Mouse (Mus musculus) frontal cortex, postnatal 25 days (tissue): ENCODE data around the gene Mmaa.

Experiments
- DNase-seq, 2 experiments: peaks; one replicate each; pipeline ENCODE4 v3.0.0; 2022; ENCODE audit warnings: low spot score in 2 of 2

Gene Mmaa

DNA sequence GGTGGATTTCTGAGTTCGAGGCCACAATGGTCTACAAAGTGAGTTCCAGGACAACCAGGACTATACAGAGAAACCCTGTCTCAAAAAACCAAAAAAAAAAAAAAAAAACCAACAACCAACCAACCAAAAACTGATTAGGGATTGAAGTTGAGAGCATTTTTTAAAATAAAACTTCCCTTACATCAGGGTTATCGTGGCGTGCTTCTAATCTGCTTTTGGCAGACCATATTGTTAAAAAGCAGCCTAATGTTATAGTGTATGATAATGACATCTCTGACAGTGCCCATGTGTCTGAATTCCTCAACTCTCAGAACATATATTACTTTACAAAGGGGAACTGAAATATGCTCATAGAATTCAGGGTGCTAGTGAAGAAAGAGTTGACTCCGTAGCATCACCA, 6.5 kb downstream of the Mmaa start:
- DNase-seq, result no peak

DNA sequence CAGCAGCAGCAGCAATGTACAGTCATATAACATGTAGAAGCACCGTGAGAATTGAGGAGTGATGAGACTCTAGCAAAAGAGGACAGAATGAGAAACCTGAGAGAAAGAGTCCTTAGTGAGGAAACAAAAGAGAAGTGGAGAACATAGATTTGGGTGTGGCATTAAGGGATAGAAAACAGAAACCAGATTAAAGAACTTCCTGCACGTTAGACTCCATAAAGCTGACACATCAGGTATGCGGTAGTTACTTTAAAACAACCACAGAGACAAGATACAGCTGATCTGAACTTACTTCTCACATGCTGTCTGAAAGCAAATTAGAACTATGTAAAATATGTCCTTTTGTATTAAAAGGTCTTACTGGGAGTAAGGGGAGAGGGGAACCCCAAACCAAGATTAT, 8.3 kb downstream of the Mmaa start:
- no peak for DNase-seq

- no peak for DNase-seq
Measured at GRCm38 (mm10) chr8:79284626-79285025, 10.1 kb downstream of the Mmaa start.

DNA sequence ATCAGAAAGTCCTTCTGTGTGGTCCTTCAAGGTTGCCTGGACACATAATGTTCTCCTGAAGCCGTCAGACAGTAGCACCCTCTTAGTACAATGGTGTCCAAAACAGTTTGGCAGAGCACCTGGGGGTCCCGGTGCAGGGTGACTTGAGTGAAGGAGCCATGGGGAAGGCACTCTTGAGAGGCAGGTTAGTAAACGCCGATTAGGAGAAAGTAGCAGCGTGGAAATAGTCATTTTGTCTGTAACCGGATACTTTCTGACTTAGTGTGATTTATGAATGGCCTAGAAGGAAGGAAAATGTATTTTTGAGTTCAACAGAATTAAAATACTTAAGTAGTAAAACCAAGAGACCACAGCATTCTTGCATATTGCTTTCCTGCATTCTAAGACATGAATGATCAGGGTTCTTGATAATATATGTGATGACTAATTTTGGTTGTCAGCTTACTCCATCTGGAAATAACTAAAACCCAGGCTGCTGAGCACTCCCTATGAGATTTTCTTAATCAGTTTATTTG, 13.3 kb downstream of the Mmaa start:
- DNase-seq, result no peak

GRCm38 (mm10) chr8:79277264-79277870, 17.4 kb downstream of the Mmaa start:
- no peak for DNase-seq

DNA sequence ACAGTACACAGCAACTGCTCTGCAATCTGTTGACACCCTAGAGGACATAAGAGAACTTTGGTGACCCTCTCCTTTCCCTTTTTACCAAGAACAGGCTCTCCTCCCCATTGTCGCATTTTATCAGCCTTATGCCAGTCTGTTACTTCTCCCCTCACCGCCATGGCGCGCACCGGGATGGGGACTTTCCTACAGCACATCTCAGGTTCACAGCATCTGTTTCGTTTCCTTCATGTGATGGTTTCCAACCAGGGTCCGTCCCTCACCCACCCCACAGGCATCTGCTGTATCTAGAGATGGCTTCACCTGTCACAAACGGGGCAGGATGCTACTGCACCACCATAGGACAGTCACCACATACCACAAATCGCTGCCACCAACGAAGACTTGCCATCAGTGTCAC, 19.8 kb downstream of the Mmaa start:
- DNase-seq, result no peak

- no peak for DNase-seq
Measured at GRCm38 (mm10) chr8:79273776-79274175, 21.0 kb downstream of the Mmaa start.

- no peak for DNase-seq
Measured at GRCm38 (mm10) chr8:79272676-79273075, 22.1 kb downstream of the Mmaa start.

DNA sequence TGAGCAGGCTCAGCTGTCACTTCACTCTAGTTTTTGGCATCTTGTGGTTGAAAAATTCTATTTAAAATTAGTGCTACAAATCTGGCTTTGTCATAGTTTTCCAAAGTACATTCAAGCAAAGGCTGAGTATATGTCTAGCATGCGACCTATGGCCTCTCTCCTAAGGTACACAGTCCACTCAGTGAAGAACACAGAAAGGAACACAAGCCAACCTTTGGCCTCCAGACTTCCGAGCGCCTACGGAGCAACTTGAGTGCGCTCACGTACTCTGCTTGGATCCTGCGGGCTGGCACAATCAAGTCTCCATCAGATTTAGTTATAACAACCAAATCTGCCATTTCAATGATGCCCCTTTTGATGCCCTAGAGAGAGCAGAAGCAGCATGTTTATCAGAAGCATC, 25.8 kb downstream of the Mmaa start:
- DNase-seq, result no peak

- DNase-seq, result no peak
Measured at GRCm38 (mm10) chr8:79261920-79262319, 32.8 kb downstream of the Mmaa start.

GRCm38 (mm10) chr8:79256076-79256705, 38.5 kb downstream of the Mmaa start:
- no peak for DNase-seq

- DNase-seq, result no peak
Measured at GRCm38 (mm10) chr8:79253742-79254141, 41.0 kb downstream of the Mmaa start.

DNA sequence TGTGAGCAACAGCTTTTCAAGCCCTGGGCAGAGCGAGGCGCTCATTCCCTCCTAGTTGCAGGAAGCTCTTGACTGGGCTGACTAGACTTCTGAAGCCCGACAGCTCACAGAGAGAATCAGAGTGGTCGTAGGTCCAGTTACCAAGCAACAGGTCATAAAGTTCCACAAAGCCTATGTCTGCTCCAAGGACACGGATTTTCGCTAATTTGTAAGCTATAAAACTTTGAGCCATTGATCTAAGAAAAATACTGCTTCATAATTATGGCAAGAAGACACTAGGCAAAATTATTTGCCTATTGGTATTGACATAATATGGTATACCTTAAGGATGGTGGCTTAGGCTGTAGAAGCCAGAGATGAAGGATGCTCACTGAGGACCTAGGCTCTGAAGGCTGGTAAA, 46.3 kb downstream of the Mmaa start, which contains the start of gene 1700011L22Rik:
TSS of gene 1700011L22Rik (minus strand) at position 101 of the 400 bp plus-strand sequence.
- no peak for DNase-seq

- no peak for DNase-seq
Measured at GRCm38 (mm10) chr8:79243422-79243821, 51.3 kb downstream of the Mmaa start.

- DNase-seq, result no peak
Measured at GRCm38 (mm10) chr8:79239996-79240395, 54.7 kb downstream of the Mmaa start.

GRCm38 (mm10) chr8:79239320-79239719, 55.4 kb downstream of the Mmaa start:
- DNase-seq, result no peak

DNA sequence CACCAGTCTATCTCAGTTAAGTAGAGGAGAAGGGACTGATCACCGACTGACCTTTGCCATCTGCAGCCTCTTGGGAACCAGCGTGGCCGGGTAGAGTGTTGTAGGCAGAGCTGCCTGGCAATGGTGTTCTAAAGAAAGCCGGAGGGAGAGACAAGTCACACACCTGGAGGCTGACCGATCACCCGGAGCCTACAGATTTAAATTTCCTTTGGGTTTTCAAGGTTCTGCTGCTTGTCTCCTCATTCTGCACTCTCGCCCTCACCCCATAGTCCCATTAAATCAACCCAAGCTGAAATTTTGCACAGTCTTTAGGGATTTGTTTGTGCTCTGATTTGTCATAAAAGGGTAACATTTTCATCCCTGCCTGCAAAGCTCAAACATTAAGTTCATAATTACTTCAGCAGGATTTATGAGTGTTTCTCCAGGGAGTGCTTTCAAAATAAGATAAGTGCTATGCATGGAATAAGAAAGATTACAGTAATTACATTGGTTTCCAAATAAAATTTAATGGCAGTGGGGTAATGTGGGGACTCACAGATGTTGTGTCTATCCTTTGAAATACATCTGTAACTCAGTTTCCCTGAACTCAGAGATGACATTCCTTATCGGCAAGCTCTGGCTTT, 65.4 kb downstream of the Mmaa start:
- no peak for DNase-seq

GRCm38 (mm10) chr8:79227916-79228315, 66.8 kb downstream of the Mmaa start:
- no peak for DNase-seq

DNA sequence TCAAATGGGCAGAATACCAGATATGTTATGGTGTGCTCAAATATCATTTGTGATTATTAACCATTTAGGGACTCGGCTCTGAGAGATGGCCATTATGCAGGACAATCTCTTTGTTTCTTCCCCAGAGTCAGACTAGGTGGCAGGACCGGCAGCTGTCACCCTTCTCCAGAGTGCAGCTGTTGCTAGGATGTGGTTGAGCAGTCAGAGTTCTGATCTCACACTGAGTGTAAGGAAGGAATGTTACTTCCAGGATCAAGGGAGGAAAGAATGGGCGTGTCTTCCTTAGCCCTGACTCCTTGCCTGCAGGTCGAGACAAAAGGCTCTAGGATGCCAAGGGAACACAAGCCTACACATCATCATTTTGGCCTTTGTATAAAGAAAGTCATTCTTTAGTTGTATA, 67.5 kb downstream of the Mmaa start:
- DNase-seq, result no peak

- no peak for DNase-seq
Measured at GRCm38 (mm10) chr8:79226046-79226445, 68.7 kb downstream of the Mmaa start.

DNA sequence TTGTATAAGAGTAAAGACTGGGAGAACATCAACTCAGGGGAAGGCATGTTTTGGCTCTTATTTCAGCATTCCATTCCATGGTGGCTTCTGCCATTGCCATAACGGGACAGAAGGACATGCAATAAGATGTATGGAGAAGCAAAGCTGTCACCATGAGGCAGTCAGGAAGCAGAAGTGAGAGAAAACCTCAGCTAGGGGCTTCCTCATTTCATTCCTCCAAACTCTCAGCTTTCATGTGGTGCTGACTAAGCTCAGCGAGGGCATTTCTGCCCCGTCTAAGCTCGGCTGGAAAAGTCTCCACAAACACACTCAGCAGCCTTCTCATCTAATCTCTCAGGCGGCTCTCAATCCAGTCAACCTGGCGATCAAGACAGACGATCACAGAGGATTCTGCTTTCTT, 69.2 kb downstream of the Mmaa start:
- DNase-seq, result no peak

GRCm38 (mm10) chr8:79224363-79224762, 70.4 kb downstream of the Mmaa start:
- DNase-seq, result no peak

DNA sequence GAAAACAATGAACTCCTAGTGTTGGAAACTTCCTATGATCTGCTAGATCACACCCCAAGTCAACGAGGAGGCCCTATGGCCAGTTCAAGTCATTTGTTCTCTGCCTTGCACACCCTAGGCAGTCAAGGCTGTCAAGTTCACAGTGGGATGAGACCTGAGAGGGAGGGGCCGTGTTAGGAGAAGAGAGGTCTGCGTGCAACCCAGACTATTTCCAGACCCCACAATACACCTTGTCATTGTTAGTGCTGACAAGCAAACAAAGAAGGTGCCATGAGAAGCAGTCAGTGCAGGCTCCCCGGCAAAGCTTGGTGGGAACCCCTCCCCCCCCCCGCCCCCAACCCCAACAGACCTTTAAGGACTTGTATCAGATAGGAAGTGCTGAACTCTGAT, 72.0 kb downstream of the Mmaa start:
- no peak for DNase-seq
